29 mouse cellular contexts compared by ENCODE assay signal in genomic region chr1:81098950-81099349, GRCm38 (mm10). TPM values are rescaled to one million over a fixed set of nuclear protein-coding genes. Genes with fewer than 3 reads are reported as not detected.
"Had no signal": no experiment of that assay in that cellular context is flagged by ENCODE, and none has a peak within 500 bp of the region (broad histone marks: within the 10 kb centered on the region; RNA-seq: fewer than 3 reads in every experiment).

No protein-coding gene starts in this region.

- H3K9ac ChIP-seq: heart, embryonic 12.5 days; hindbrain, embryonic 13.5 days; intestine, embryonic 15.5 days; limb, embryonic 12.5 days; liver, embryonic 13.5 days; liver, embryonic 15.5 days; liver, postnatal 0 days had no signal

- H3K4me2 ChIP-seq: heart, embryonic 12.5 days; hindbrain, embryonic 13.5 days; intestine, embryonic 15.5 days; limb, embryonic 12.5 days; liver, embryonic 11.5 days; liver, embryonic 13.5 days; liver, embryonic 15.5 days had no signal

- H3K4me3 ChIP-seq: gastrocnemius, adult 2 months; heart, embryonic 10.5 days; heart, embryonic 12.5 days; hindbrain, embryonic 13.5 days; intestine, embryonic 15.5 days; layer of hippocampus, adult 2 months; left cerebral cortex, adult 2 months; limb, embryonic 10.5 days; limb, embryonic 12.5 days; liver, embryonic 13.5 days; liver, embryonic 15.5 days had no signal

- H3K27me3 ChIP-seq: heart, embryonic 12.5 days; hindbrain, embryonic 13.5 days; intestine, embryonic 15.5 days; limb, embryonic 12.5 days; liver, embryonic 13.5 days; liver, embryonic 15.5 days had no signal

- ATAC-seq: hindbrain, embryonic 16.5 days; inflammation-experienced regulatory T-cells, adult 6 months; intestine, embryonic 15.5 days; intestine, postnatal 0 days; liver, postnatal 0 days had no signal

- H3K9me3 ChIP-seq: heart, embryonic 10.5 days; heart, embryonic 12.5 days; hindbrain, embryonic 13.5 days; intestine, embryonic 15.5 days; limb, embryonic 10.5 days; limb, embryonic 12.5 days; liver, embryonic 13.5 days; liver, embryonic 15.5 days had no signal

- H3K36me3 ChIP-seq: heart, embryonic 10.5 days; heart, embryonic 12.5 days; hindbrain, embryonic 13.5 days; intestine, embryonic 15.5 days; limb, embryonic 10.5 days; limb, embryonic 12.5 days; liver, embryonic 13.5 days; liver, embryonic 15.5 days had no signal

- H3K4me1 ChIP-seq: heart, embryonic 10.5 days; heart, embryonic 12.5 days; intestine, embryonic 15.5 days; limb, embryonic 10.5 days; limb, embryonic 12.5 days; liver, embryonic 13.5 days; liver, embryonic 15.5 days had no signal

- H3K27ac ChIP-seq: gastrocnemius, adult 2 months; heart, embryonic 10.5 days; hindbrain, embryonic 13.5 days; intestine, embryonic 15.5 days; layer of hippocampus, adult 2 months; left cerebral cortex, adult 2 months; limb, embryonic 10.5 days; limb, embryonic 12.5 days; liver, embryonic 13.5 days; liver, embryonic 15.5 days had no signal

- DNase-seq: gastrocnemius, adult 2 months; gastrocnemius, postnatal 10 days; gastrocnemius, postnatal 25 days; heart, adult 18-20 months; heart, postnatal 10 days; heart, postnatal 4 days; kidney, adult 18-20 months; kidney, adult 8-10 months; kidney, postnatal 10 days; kidney, postnatal 25 days; kidney, postnatal 4 days; layer of hippocampus, adult 9-11 months; liver; liver, embryonic 13.5 days; liver, postnatal 0 days had no signal

RNA-seq across cellular contexts. Expression of gene Nyap2, which starts 22.2 kb away (rescaled TPM):
- polyA plus RNA-seq: heart, embryonic 12.5 days; inflammation-experienced regulatory T-cells, adult 6 months; kidney, embryonic 14.5 days; limb, embryonic 10.5 days; liver, embryonic 11.5 days; liver, embryonic 15.5 days; liver, postnatal 0 days had no signal
